Mouse (Mus musculus) brown adipose tissue, adult 24 weeks (tissue): ENCODE measurements around the gene Olfr393. TPM values are rescaled to one million over a fixed set of nuclear protein-coding genes. Genes with fewer than 3 reads are reported as not detected.

Experiments
- H3K27ac ChIP-seq: fragments of 200-500 bp; replicated peaks from 2 replicates; pipeline ENCODE4 v1.5.1; 2012; ENCODE audit warnings: low read depth, mild to moderate bottlenecking, low read length
- H3K4me1 ChIP-seq: fragments of 200-500 bp; 2 replicates; pipeline ENCODE4 v1.6.1; 2012; ENCODE audit warnings: low read length, mixed read lengths; ENCODE audit not compliant: control insufficient read depth, insufficient read depth, insufficient read length
- H3K4me3 ChIP-seq: fragments of 200-500 bp; 2 replicates; pipeline ENCODE4 v1.5.1; 2012; ENCODE audit warnings: low read depth, mild to moderate bottlenecking, low read length, moderate library complexity; ENCODE audit not compliant: insufficient read depth
- polyA plus RNA-seq: library from polyadenylated mRNA; stranded (reverse); fragments of >200 nt; gene quantifications from 2 replicates; pipeline ENCODE4 v1.2.4, GENCODE M21; 2012; ENCODE audit not compliant: missing spikeins, insufficient read depth, insufficient read length

The Olfr393 gene
- not detected in 2 replicates for polyA plus RNA-seq

GRCm38 (mm10) chr11:73851354-73851753, at the start of gene Olfr393:
Gene Olfr393, minus strand, starts transcription at chr11:73851454.
- no peak within 1 kb of the TSS for H3K27ac ChIP-seq
- H3K4me3 ChIP-seq: no peak within 1 kb of the TSS
- no peaks in the 10 kb centered on the region for H3K4me1 ChIP-seq

GRCm38 (mm10) chr11:73890671-73891070, 39.4 kb upstream of the Olfr393 start, which contains the start of gene Olfr394:
Gene Olfr394, minus strand, starts transcription at chr11:73890771.
- Histone ChIP-seq H3K4me3 (no peak within 1 kb of the TSS), H3K27ac (no peak within 1 kb of the TSS), H3K4me1 (no peaks in the 10 kb centered on the region)

GRCm38 (mm10) chr11:73816949-73817348, 34.3 kb downstream of the Olfr393 start, which contains the start of gene Olfr392:
Gene Olfr392, minus strand, starts transcription at chr11:73817049.
- no peaks in the 10 kb centered on the region for H3K4me1 ChIP-seq
- no peak within 1 kb of the TSS for H3K4me3 ChIP-seq
- H3K27ac ChIP-seq: no peak within 1 kb of the TSS

GRCm38 (mm10) chr11:73802952-73803351, 48.3 kb downstream of the Olfr393 start, which contains the start of gene Olfr391-ps:
Gene Olfr391-ps, minus strand, starts transcription at chr11:73803052.
- Histone ChIP-seq H3K4me1 (no peaks in the 10 kb centered on the region), H3K27ac (no peak within 1 kb of the TSS), H3K4me3 (no peak within 1 kb of the TSS)

Other genes starting within 250 kb of the Olfr393 start
- not detected in 2 replicates for gene Zfp735, start 162.7 kb downstream of the Olfr393 start, polyA plus RNA-seq
- gene Olfr389, start 70.7 kb downstream of the Olfr393 start, polyA plus RNA-seq: not detected in 2 replicates
- gene Olfr390, start 68.5 kb downstream of the Olfr393 start, polyA plus RNA-seq: not detected in 2 replicates
- gene Olfr391-ps, start 48.4 kb downstream of the Olfr393 start, polyA plus RNA-seq: not detected in 2 replicates
- gene Olfr392, start 34.4 kb downstream of the Olfr393 start, polyA plus RNA-seq: not detected in 2 replicates
- not detected in 2 replicates for gene Olfr394, start 39.3 kb upstream of the Olfr393 start, polyA plus RNA-seq
- not detected in 2 replicates for gene Olfr395, start 57.8 kb upstream of the Olfr393 start, polyA plus RNA-seq
- not detected in 2 replicates for gene Olfr23, start 85.2 kb upstream of the Olfr393 start, polyA plus RNA-seq
- not detected in 2 replicates for gene Olfr397, start 109.4 kb upstream of the Olfr393 start, polyA plus RNA-seq
- not detected in 2 replicates for gene Olfr398, start 139.0 kb upstream of the Olfr393 start, polyA plus RNA-seq
- gene Olfr139, start 205.1 kb upstream of the Olfr393 start, polyA plus RNA-seq: not detected in 2 replicates
- gene Olfr399, start 205.2 kb upstream of the Olfr393 start, polyA plus RNA-seq: not detected in 2 replicates
- not detected in 2 replicates for gene Zfp616, start 218.5 kb upstream of the Olfr393 start, polyA plus RNA-seq